Mouse (Mus musculus) testis, adult 2 months (tissue): ENCODE data around the gene Taok2. TPM values are rescaled to one million over a fixed set of nuclear protein-coding genes. Genes with fewer than 3 reads are reported as not detected.

Experiments
- H3K27ac ChIP-seq: fragments of 200-500 bp; 2 replicates; pipeline ENCODE4 v1.5.1; 2012; ENCODE audit warnings: low read depth, low read length; ENCODE audit not compliant: control insufficient read depth, insufficient read depth
- H3K27me3 ChIP-seq: fragments of 200-500 bp; 2 replicates; pipeline ENCODE4 v1.6.1; 2012; ENCODE audit warnings: mild to moderate bottlenecking, low read length, moderate library complexity; ENCODE audit not compliant: control insufficient read depth, insufficient read depth
- H3K36me3 ChIP-seq: fragments of 200-500 bp; 2 replicates; pipeline ENCODE4 v1.6.1; 2012; ENCODE audit warnings: mild to moderate bottlenecking, low read length; ENCODE audit not compliant: control insufficient read depth, insufficient read depth
- H3K4me1 ChIP-seq: fragments of 200-500 bp; 2 replicates; pipeline ENCODE4 v1.6.1; 2012; ENCODE audit warnings: low read length; ENCODE audit not compliant: control insufficient read depth, insufficient read depth
- H3K4me3 ChIP-seq: fragments of 200-500 bp; 2 replicates; pipeline ENCODE4 v1.5.1; 2012; ENCODE audit warnings: low read depth, mild to moderate bottlenecking, low read length, moderate library complexity, mixed read lengths; ENCODE audit not compliant: control insufficient read depth
- CTCF ChIP-seq: fragments of 200-500 bp; IDR thresholded peaks from 2 replicates; pipeline ENCODE4 v1.5.1; 2012; ENCODE audit warnings: low read depth, mild to moderate bottlenecking, inconsistent platforms, low read length, moderate library complexity; ENCODE audit not compliant: control insufficient read depth, insufficient read depth, insufficient replicate concordance
- POLR2A ChIP-seq: fragments of 200-500 bp; IDR thresholded peaks from 2 replicates; pipeline ENCODE4 v1.6.1; 2012; ENCODE audit warnings: low read depth, mild to moderate bottlenecking, inconsistent platforms, low read length, moderate library complexity; ENCODE audit not compliant: control insufficient read depth
- polyA plus RNA-seq: library from polyadenylated mRNA; depleted of rRNA; stranded (reverse); fragments of >200 nt; gene quantifications from 2 replicates; pipeline ENCODE4 v1.2.3, GENCODE M21; 2012

The Taok2 gene
- polyA plus RNA-seq, 1 experiment: 43.5 TPM

- no peak for TF ChIP-seq CTCF
- no peak for TF ChIP-seq POLR2A
- H3K36me3 ChIP-seq: no peaks in the 10 kb centered on the region
- H3K27ac ChIP-seq: no peak overlapping the region
- no peaks in the 10 kb centered on the region; the same call in 1 of the 2 replicates for H3K27me3 ChIP-seq
- peaks cover 10% of the 10 kb centered on the region for H3K4me1 ChIP-seq
- no peak overlapping the region for H3K4me3 ChIP-seq
Observed at GRCm38 (mm10) chr7:126825952-126826351, 58.6 kb downstream of the Taok2 start.

DNA sequence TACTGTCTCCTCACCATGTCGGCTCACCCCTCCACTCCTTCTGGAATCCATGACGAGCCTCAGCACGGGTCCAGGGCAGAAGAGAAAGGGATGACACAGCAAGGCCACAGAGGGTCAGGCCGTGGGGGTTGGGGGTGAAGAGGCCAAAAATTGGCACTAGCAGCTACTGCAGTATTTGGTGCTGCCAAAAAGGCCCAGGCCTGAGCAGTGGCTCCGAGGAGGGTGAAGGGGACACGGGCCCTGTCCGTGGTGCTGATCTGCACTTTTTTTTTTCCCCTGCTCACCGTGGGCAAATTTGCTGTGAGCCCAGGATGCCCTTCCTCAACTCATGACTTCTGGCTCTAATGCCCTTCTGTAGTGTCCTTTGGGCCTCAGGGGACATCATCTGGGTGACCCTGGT is 59.1 kb downstream of the Taok2 start:
- Histone ChIP-seq H3K27me3 (no peaks in the 10 kb centered on the region; the same call in 1 of the 2 replicates), H3K36me3 (no peaks in the 10 kb centered on the region), H3K4me3 (no peak overlapping the region), H3K27ac (no peak overlapping the region), H3K4me1 (peaks cover 10% of the 10 kb centered on the region)
- TF ChIP-seq CTCF (no peak), POLR2A (no peak)

DNA sequence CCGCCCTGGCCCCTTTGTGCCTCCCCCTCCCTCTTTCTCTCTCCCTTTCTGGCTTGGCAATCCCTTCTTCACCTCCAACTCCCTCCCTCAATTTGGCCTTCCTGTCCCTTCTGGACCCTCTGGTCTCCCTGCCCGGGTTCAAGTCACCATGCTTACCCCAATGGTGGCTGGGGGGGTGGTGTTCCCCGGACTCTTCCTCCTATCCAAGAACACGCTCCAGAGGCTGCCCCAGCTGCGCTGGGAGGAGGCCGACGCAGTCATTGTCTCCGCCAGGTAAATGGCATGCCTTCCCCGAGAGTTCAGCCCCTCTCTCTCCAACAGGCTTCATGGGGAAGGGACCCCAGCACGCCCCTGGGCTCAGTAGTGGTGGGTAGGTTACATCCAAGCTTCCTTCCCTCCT is 60.6 kb downstream of the Taok2 start:
- TF ChIP-seq CTCF (no peak), POLR2A (no peak)
- H3K36me3 ChIP-seq: no peaks in the 10 kb centered on the region
- no peaks in the 10 kb centered on the region; the same call in 1 of the 2 replicates for H3K27me3 ChIP-seq
- H3K27ac ChIP-seq: no peak overlapping the region
- peaks cover 4% of the 10 kb centered on the region for H3K4me1 ChIP-seq
- H3K4me3 ChIP-seq: no peak overlapping the region

GRCm38 (mm10) chr7:126823202-126823711 is 61.2 kb downstream of the Taok2 start:
- Histone ChIP-seq H3K4me3 (no peak overlapping the region), H3K36me3 (no peaks in the 10 kb centered on the region), H3K27me3 (no peaks in the 10 kb centered on the region), H3K27ac (no peak overlapping the region), H3K4me1 (peaks cover 4% of the 10 kb centered on the region)
- no peak for TF ChIP-seq POLR2A
- TF ChIP-seq CTCF: no peak

DNA sequence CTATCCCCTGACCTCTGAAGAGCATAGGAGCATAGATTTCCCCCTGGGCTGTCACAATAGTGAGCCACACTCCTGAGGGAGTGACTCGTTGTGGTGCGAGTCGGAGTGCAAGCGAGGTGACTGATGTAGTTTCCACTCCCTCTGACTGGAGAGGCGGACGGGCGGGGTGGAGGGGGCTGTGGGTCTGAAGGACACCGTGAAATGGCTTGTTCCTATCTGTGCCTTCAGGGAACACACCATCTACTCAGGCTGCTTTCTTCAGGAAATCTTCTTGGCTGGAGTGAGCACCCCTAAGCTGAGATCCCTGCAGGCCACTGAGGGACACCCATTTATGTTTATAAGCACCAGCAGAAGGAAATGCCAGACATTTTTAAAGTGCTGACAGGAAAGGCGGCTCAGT is 61.8 kb downstream of the Taok2 start:
- Histone ChIP-seq H3K4me3 (no peak overlapping the region), H3K27me3 (no peaks in the 10 kb centered on the region), H3K27ac (no peak overlapping the region), H3K4me1 (peaks cover 4% of the 10 kb centered on the region), H3K36me3 (no peaks in the 10 kb centered on the region)
- TF ChIP-seq POLR2A (no peak), CTCF (no peak)

- peaks cover 4% of the 10 kb centered on the region for H3K4me1 ChIP-seq
- TF ChIP-seq CTCF (peak; percentile 93), POLR2A (no peak)
- no peak overlapping the region for H3K27ac ChIP-seq
- H3K36me3 ChIP-seq: no peaks in the 10 kb centered on the region
- no peaks in the 10 kb centered on the region for H3K27me3 ChIP-seq
- H3K4me3 ChIP-seq: no peak overlapping the region
Observed at GRCm38 (mm10) chr7:126821835-126822511, 62.5 kb downstream of the Taok2 start.

- TF ChIP-seq CTCF (no peak), POLR2A (no peak)
- Histone ChIP-seq H3K4me1 (peaks cover 2% of the 10 kb centered on the region; the same call in 1 of the 2 replicates), H3K4me3 (no peak overlapping the region), H3K27ac (no peak overlapping the region), H3K27me3 (no peaks in the 10 kb centered on the region), H3K36me3 (no peaks in the 10 kb centered on the region)
Observed at GRCm38 (mm10) chr7:126818818-126819217, 65.7 kb downstream of the Taok2 start.
